Comparison of ENCODE assay signal across 8 mouse cellular contexts in genomic region chr6:128802999-128803857, GRCm38 (mm10). TPM values are rescaled to one million over a fixed set of nuclear protein-coding genes. Genes with fewer than 3 reads are reported as not detected.
A peak's percentile ranks its signal among the peaks of the same experiment; 100 is the strongest.
DNase-seq lines count a peak whose midpoint lies in the region; ATAC-seq and TF ChIP-seq lines count a peak whose summit lies in the region.

No protein-coding gene starts in this region.

- H3K4me3 ChIP-seq in forebrain, embryonic 10.5 days: peak overlapping the region; percentile 57
- H3K4me3 ChIP-seq in heart, embryonic 15.5 days: peak overlapping the region; percentile 57
- peak overlapping the region; percentile 52 to 60 for H3K4me3 ChIP-seq in liver, embryonic 14.5 days (ENCODE audit: insufficient read depth in 1 of 2, low read depth in 2 of 2, low read length in 2 of 2)
- peak overlapping the region; percentile 41 for H3K4me3 ChIP-seq in neural tube, embryonic 11.5 days (ENCODE audit: low read depth, low read length)
- peak overlapping the region; percentile 41 for H3K4me3 ChIP-seq in stomach, postnatal 0 days (ENCODE audit: low read depth, low read length)

- peak overlapping the region; percentile 75; the same call in 1 of the 2 replicates for H3K27ac ChIP-seq in forebrain, embryonic 10.5 days
- H3K27ac ChIP-seq in heart, embryonic 15.5 days: peak overlapping the region; percentile 68
- H3K27ac ChIP-seq in liver, embryonic 14.5 days: no peak overlapping the region
- no peak overlapping the region for H3K27ac ChIP-seq in neural tube, embryonic 11.5 days (ENCODE audit: low read depth, low read length)
- H3K27ac ChIP-seq in stomach, postnatal 0 days (replicated peaks): no peak overlapping the region; the same call in 1 of the 2 replicates

- H3K9ac ChIP-seq in heart, embryonic 15.5 days: peak overlapping the region; percentile 60
- peak overlapping the region; percentile 16; the same call in 1 of the 2 replicates for H3K9ac ChIP-seq in liver, embryonic 14.5 days (replicated peaks)
- H3K9ac ChIP-seq in neural tube, embryonic 11.5 days (ENCODE audit: low read length): peak overlapping the region; percentile 29; the same call in 1 of the 2 replicates
- H3K9ac ChIP-seq in stomach, postnatal 0 days (ENCODE audit: low read length): 0 out of 2 replicates have a peak overlapping the region, but pooled peaks have one; percentile 24

- H3K27me3 ChIP-seq in forebrain, embryonic 10.5 days (ENCODE audit: poor library complexity, severe bottlenecking): no peaks in the 10 kb centered on the region
- H3K27me3 ChIP-seq in heart, embryonic 15.5 days: no peaks in the 10 kb centered on the region
- no peaks in the 10 kb centered on the region for H3K27me3 ChIP-seq in liver, embryonic 14.5 days (ENCODE audit: control insufficient read depth, insufficient read depth, low read length)
- H3K27me3 ChIP-seq in neural tube, embryonic 11.5 days (ENCODE audit: control insufficient read depth, insufficient read depth, low read length): no peaks in the 10 kb centered on the region
- H3K27me3 ChIP-seq in stomach, postnatal 0 days (ENCODE audit: control insufficient read depth, insufficient read depth, low read length): no peaks in the 10 kb centered on the region

- ATAC-seq in heart, embryonic 15.5 days (replicated peaks; ENCODE audit: insufficient number of reproducible peaks, insufficient read depth, low FRiP score, low read depth): peak; percentile 94
- ATAC-seq in liver, embryonic 14.5 days (ENCODE audit: insufficient read depth): peak; percentile 81
- peak; percentile 89 for ATAC-seq in neural tube, embryonic 11.5 days (ENCODE audit: insufficient read depth, low FRiP score, low TSS enrichment)
- peak; percentile 97 for ATAC-seq in stomach, postnatal 0 days (ENCODE audit: low FRiP score, low TSS enrichment)

- WGBS in forebrain, embryonic 10.5 days: 10% methylated on average over 26 of the region's 26 CpGs
- 6% methylated on average over 26 of the region's 26 CpGs for WGBS in heart, embryonic 15.5 days
- 7% methylated on average over 26 of the region's 26 CpGs for WGBS in liver, embryonic 14.5 days (ENCODE audit: insufficient replicate concordance)
- 7% methylated on average over 26 of the region's 26 CpGs for WGBS in neural tube, embryonic 11.5 days
- 6% methylated on average over 26 of the region's 26 CpGs for WGBS in stomach, postnatal 0 days

- H3K36me3 ChIP-seq in forebrain, embryonic 10.5 days (replicated peaks): no peaks in the 10 kb centered on the region
- no peaks in the 10 kb centered on the region for H3K36me3 ChIP-seq in heart, embryonic 15.5 days
- H3K36me3 ChIP-seq in liver, embryonic 14.5 days (replicated peaks; ENCODE audit: control insufficient read depth, insufficient read depth, low read depth): no peaks in the 10 kb centered on the region
- H3K36me3 ChIP-seq in neural tube, embryonic 11.5 days (ENCODE audit: control insufficient read depth, insufficient read depth, low read length): no peaks in the 10 kb centered on the region
- no peaks in the 10 kb centered on the region for H3K36me3 ChIP-seq in stomach, postnatal 0 days (ENCODE audit: control insufficient read depth, insufficient read depth, low read length)

- DNase-seq in CD8-positive naive resting alpha-beta T cell, adult 2 months (ENCODE audit: low read depth in 2 of 2, low spot score in 2 of 2): peak; percentile 96 to 97
- DNase-seq in c-Kit-positive CD71-negative TER-119-negative erythroid progenitor cells, embryonic 14.5 days (ENCODE audit: low read depth): peak; percentile 97
- peak; percentile 98 for DNase-seq in forebrain, embryonic 10.5 days (ENCODE audit: extremely low spot score, low spot score)
- DNase-seq in kidney, postnatal 25 days: peak; percentile 94 to 98
- peak; percentile 83 to 89 (median 85) for DNase-seq in liver, embryonic 14.5 days (ENCODE audit: low read depth in 3 of 3, low spot score in 3 of 3)
- peak; percentile 96 for DNase-seq in neural tube, embryonic 11.5 days (ENCODE audit: low spot score)
- DNase-seq in stomach, postnatal 0 days (ENCODE audit: low spot score): peak; percentile 98

- TF ChIP-seq CTCF in liver, embryonic 14.5 days (IDR thresholded peaks at IDR 0.05; ENCODE audit: low read depth): peak; percentile 99
- peak; percentile 99 for TF ChIP-seq CTCF in stomach, postnatal 0 days (IDR thresholded peaks at IDR 0.05; ENCODE audit: low read depth)

- peak overlapping the region; percentile 76 for H3K4me2 ChIP-seq in heart, embryonic 15.5 days
- H3K4me2 ChIP-seq in liver, embryonic 14.5 days (ENCODE audit: low read depth): peak overlapping the region; percentile 73
- peak overlapping the region; percentile 43 for H3K4me2 ChIP-seq in neural tube, embryonic 11.5 days (ENCODE audit: low read depth)
- H3K4me2 ChIP-seq in stomach, postnatal 0 days (replicated peaks; ENCODE audit: low read depth): peak overlapping the region; percentile 56

- H3K9me3 ChIP-seq in forebrain, embryonic 10.5 days: no peaks in the 10 kb centered on the region; the same call in 1 of the 2 replicates
- no peaks in the 10 kb centered on the region for H3K9me3 ChIP-seq in heart, embryonic 15.5 days (replicated peaks)
- H3K9me3 ChIP-seq in liver, embryonic 14.5 days (ENCODE audit: control insufficient read depth, low read length): no peaks in the 10 kb centered on the region
- no peaks in the 10 kb centered on the region for H3K9me3 ChIP-seq in neural tube, embryonic 11.5 days (ENCODE audit: control insufficient read depth, low read length)
- H3K9me3 ChIP-seq in stomach, postnatal 0 days (ENCODE audit: control insufficient read depth, low read length): no peaks in the 10 kb centered on the region

- no peak for TF ChIP-seq EP300 in liver, embryonic 14.5 days (IDR thresholded peaks at IDR 0.05; ENCODE audit: low read depth)
- no peak for TF ChIP-seq EP300 in stomach, postnatal 0 days (optimal IDR thresholded peaks at IDR 0.05)

- H3K4me1 ChIP-seq in forebrain, embryonic 10.5 days: peaks cover 17% of the 10 kb centered on the region
- H3K4me1 ChIP-seq in heart, embryonic 15.5 days (replicated peaks): peaks cover 7% of the 10 kb centered on the region
- H3K4me1 ChIP-seq in liver, embryonic 14.5 days (replicated peaks; ENCODE audit: control insufficient read depth in 2 of 2, insufficient read depth in 2 of 2, low read length in 1 of 2): peaks cover 0 to 4% of the 10 kb centered on the region in 2 experiments; a peak in 2 of 4 replicates
- no peaks in the 10 kb centered on the region; the same call in 1 of the 2 replicates for H3K4me1 ChIP-seq in neural tube, embryonic 11.5 days (ENCODE audit: control insufficient read depth, insufficient read depth, low read length)
- no peaks in the 10 kb centered on the region for H3K4me1 ChIP-seq in stomach, postnatal 0 days (replicated peaks; ENCODE audit: control insufficient read depth, insufficient read depth)

RNA-seq across cellular contexts. Expression of gene Klrb1c, which starts 14.2 kb away (rescaled TPM):
- polyA plus RNA-seq in forebrain, embryonic 10.5 days (2016; fragmentation: Nextera tagmentation; extraction: Ambion mirVana): not detected in 2 replicates
- 0.10 and 0.11 TPM in 2 replicates for polyA plus RNA-seq in heart, embryonic 15.5 days (2015; fragmentation: Nextera tagmentation; extraction: Ambion mirVana)
- 0.04 and 0.09 TPM in 2 replicates for polyA plus RNA-seq in liver, embryonic 14.5 days (2012; rRNA removed)
- 0.09 and 0.25 TPM in 2 replicates for polyA plus RNA-seq in liver, embryonic 14.5 days (2014; fragmentation: Nextera tagmentation; extraction: Ambion mirVana)
- polyA plus RNA-seq in neural tube, embryonic 11.5 days (2014; fragmentation: Nextera tagmentation; extraction: Ambion mirVana): not detected in 2 replicates
- 0.07 and 0.18 TPM in 2 replicates for polyA plus RNA-seq in stomach, postnatal 0 days (2015; fragmentation: Nextera tagmentation; extraction: Ambion mirVana)

RNA-seq across cellular contexts. Expression of gene Gm44511, which starts 22.9 kb away (rescaled TPM):
- not detected in 2 replicates for polyA plus RNA-seq in forebrain, embryonic 10.5 days (2016; fragmentation: Nextera tagmentation; extraction: Ambion mirVana)
- polyA plus RNA-seq in heart, embryonic 15.5 days (2015; fragmentation: Nextera tagmentation; extraction: Ambion mirVana): not detected in 2 replicates
- not detected in 2 replicates for polyA plus RNA-seq in liver, embryonic 14.5 days (2012; rRNA removed)
- polyA plus RNA-seq in liver, embryonic 14.5 days (2014; fragmentation: Nextera tagmentation; extraction: Ambion mirVana): not detected in 2 replicates
- not detected in 2 replicates for polyA plus RNA-seq in neural tube, embryonic 11.5 days (2014; fragmentation: Nextera tagmentation; extraction: Ambion mirVana)
- not detected in 2 replicates for polyA plus RNA-seq in stomach, postnatal 0 days (2015; fragmentation: Nextera tagmentation; extraction: Ambion mirVana)

RNA-seq across cellular contexts. Expression of gene Klrb1b, which starts 22.9 kb away (rescaled TPM):
- polyA plus RNA-seq in forebrain, embryonic 10.5 days (2016; fragmentation: Nextera tagmentation; extraction: Ambion mirVana): not detected in 2 replicates
- polyA plus RNA-seq in heart, embryonic 15.5 days (2015; fragmentation: Nextera tagmentation; extraction: Ambion mirVana): 0.15 and 0.37 TPM in 2 replicates
- polyA plus RNA-seq in liver, embryonic 14.5 days (2012; rRNA removed): 0.08 and 0.18 TPM in 2 replicates
- polyA plus RNA-seq in liver, embryonic 14.5 days (2014; fragmentation: Nextera tagmentation; extraction: Ambion mirVana): 0.13 TPM in 1 of 2 replicates, not detected in the other
- 0.16 TPM in 1 of 2 replicates, not detected in the other for polyA plus RNA-seq in neural tube, embryonic 11.5 days (2014; fragmentation: Nextera tagmentation; extraction: Ambion mirVana)
- polyA plus RNA-seq in stomach, postnatal 0 days (2015; fragmentation: Nextera tagmentation; extraction: Ambion mirVana): 0.16 and 0.19 TPM in 2 replicates

Comparison
In these comparisons a context has a peak if more than half of its experiments do, and no peak if none do; other contexts are left out.
1. H3K27ac ChIP-seq: peak in forebrain, embryonic 10.5 days (single experiment) and heart, embryonic 15.5 days (single experiment); none in liver, embryonic 14.5 days (single experiment), neural tube, embryonic 11.5 days (single experiment) and stomach, postnatal 0 days (single experiment).
2. Peak in every context shown above with its lines, with median percentiles within 50 percentile points of each other: DNase-seq, H3K4me3 ChIP-seq, ATAC-seq, H3K4me2 ChIP-seq and H3K9ac ChIP-seq.